Mouse (Mus musculus) CH12.LX (cell line): ENCODE measurements around the gene Usp7. TPM values are rescaled to one million over a fixed set of nuclear protein-coding genes. Genes with fewer than 3 reads are reported as not detected.

Source experiments
- DNase-seq: peaks from one replicate; pipeline ENCODE4 v3.0.0-alpha.2; 2013; ENCODE audit errors: extremely low read depth
- H3K27ac ChIP-seq: 2 replicates; pipeline ENCODE4 v1.5.1; 2012; ENCODE audit warnings: low read depth, mild to moderate bottlenecking, control low read depth, moderate library complexity; ENCODE audit not compliant: insufficient read depth
- H3K27me3 ChIP-seq: replicated peaks from 2 replicates; pipeline ENCODE3; 2012; ENCODE audit warnings: inconsistent platforms
- H3K36me3 ChIP-seq, 2 experiments: replicated peaks in 1 of 2; 2 replicates each; pipeline versions ENCODE3 to v1.6.1; 2012; ENCODE audit warnings: inconsistent platforms in 1 of 2, low read length in 1 of 2, mild to moderate bottlenecking in 1 of 2, mixed read lengths in 1 of 2, moderate library complexity in 1 of 2; ENCODE audit not compliant: control insufficient read depth in 1 of 2, insufficient read depth in 1 of 2
- H3K4me1 ChIP-seq, 2 experiments: 2 replicates each; pipeline ENCODE4 v1.6.1; 2012; ENCODE audit warnings: inconsistent platforms in 1 of 2, moderate library complexity in 1 of 2; ENCODE audit not compliant: insufficient read depth in 2 of 2, control insufficient read depth in 1 of 2
- H3K4me2 ChIP-seq: 2 replicates; pipeline ENCODE4 v1.6.1; 2012; ENCODE audit warnings: low read depth, mild to moderate bottlenecking, control low read depth; ENCODE audit not compliant: poor library complexity, insufficient read depth, severe bottlenecking
- H3K4me3 ChIP-seq, 3 experiments: fragments of 150-350 bp in 1 of 3; sonication (generic) in 1 of 3; replicated peaks in 1 of 3; 2 replicates each; pipeline versions ENCODE3 to v1.5.1; 2011 to 2012; ENCODE audit warnings: low read depth in 2 of 3, low read length in 2 of 3, mild to moderate bottlenecking in 2 of 3, moderate library complexity in 2 of 3, control low read depth in 1 of 3, improper control_type of control experiment in 1 of 3, inconsistent platforms in 1 of 3, mixed read lengths in 1 of 3; ENCODE audit not compliant: poor library complexity in 1 of 3
- H3K79me2 ChIP-seq: replicated peaks from 2 replicates; pipeline ENCODE4 v1.6.1; 2012; ENCODE audit warnings: mild to moderate bottlenecking, moderate library complexity; ENCODE audit not compliant: control insufficient read depth, poor library complexity, insufficient read depth, severe bottlenecking; ENCODE audit errors: extremely low read depth
- H3K9ac ChIP-seq: 2 replicates; pipeline ENCODE4 v1.6.1; 2012; ENCODE audit warnings: low read depth, mild to moderate bottlenecking, control low read depth, moderate library complexity; ENCODE audit not compliant: insufficient read depth
- H3K9me3 ChIP-seq: replicated peaks from 2 replicates; pipeline ENCODE3; 2012; ENCODE audit warnings: low read length, inconsistent platforms, mixed read lengths
- BHLHE40 ChIP-seq: IDR thresholded peaks from 2 replicates; pipeline ENCODE4 v1.6.1; 2011; ENCODE audit warnings: mild to moderate bottlenecking, low read depth, low read length, improper control_type of control experiment
- CHD1 ChIP-seq: IDR thresholded peaks from 2 replicates; pipeline ENCODE4 v1.6.1; 2012; ENCODE audit warnings: low read depth, low read length, improper control_type of control experiment, inconsistent platforms
- CHD2 ChIP-seq: IDR thresholded peaks from 2 replicates; pipeline ENCODE4 v1.6.1; 2011; ENCODE audit warnings: low read length, improper control_type of control experiment
- CTCF ChIP-seq, 2 experiments: IDR thresholded peaks in 1 of 2; conservative IDR thresholded peaks in 1 of 2; 2 replicates each; pipeline ENCODE4 v1.5.1; 2011 to 2012; ENCODE audit warnings: low read depth in 2 of 2, low read length in 2 of 2, improper control_type of control experiment in 1 of 2, inconsistent platforms in 1 of 2, mild to moderate bottlenecking in 1 of 2, moderate library complexity in 1 of 2
- E2F4 ChIP-seq: IDR thresholded peaks from 2 replicates; pipeline ENCODE4 v1.6.1; 2011; ENCODE audit warnings: low read depth, low read length, improper control_type of control experiment; ENCODE audit not compliant: insufficient replicate concordance
- ELF1 ChIP-seq: IDR thresholded peaks from 2 replicates; pipeline ENCODE4 v1.6.1; 2014; ENCODE audit warnings: low read depth, mild to moderate bottlenecking, inconsistent platforms, low read length, improper control_type of control experiment
- EP300 ChIP-seq: IDR thresholded peaks from 2 replicates; pipeline ENCODE4 v1.6.1; 2011; ENCODE audit warnings: low read length, improper control_type of control experiment
- ETS1 ChIP-seq: conservative IDR thresholded peaks from 2 replicates; pipeline ENCODE4 v1.6.1; 2012; ENCODE audit warnings: low read depth, mild to moderate bottlenecking, inconsistent platforms, low read length, improper control_type of control experiment, moderate library complexity
- HCFC1 ChIP-seq: IDR thresholded peaks from 2 replicates; pipeline ENCODE4 v1.6.1; 2012; ENCODE audit warnings: low read depth, mild to moderate bottlenecking, inconsistent platforms, low read length, improper control_type of control experiment
- IRF4 ChIP-seq: IDR thresholded peaks from 2 replicates; pipeline ENCODE4 v1.6.1; 2014; ENCODE audit warnings: low read depth, mild to moderate bottlenecking, inconsistent platforms, low read length, improper control_type of control experiment
- JUN ChIP-seq: IDR thresholded peaks from 2 replicates; pipeline ENCODE4 v1.6.1; 2011; ENCODE audit warnings: low read depth, mild to moderate bottlenecking, low read length, improper control_type of control experiment, moderate library complexity; ENCODE audit not compliant: insufficient read depth
- JUND ChIP-seq: conservative IDR thresholded peaks from 2 replicates; pipeline ENCODE4 v1.6.1; 2011; ENCODE audit warnings: low read depth, low read length, improper control_type of control experiment
- KAT2A ChIP-seq: IDR thresholded peaks from 2 replicates; pipeline ENCODE4 v1.6.1; 2012; ENCODE audit warnings: low read length, improper control_type of control experiment, inconsistent platforms; ENCODE audit not compliant: insufficient replicate concordance
- MAX ChIP-seq: IDR thresholded peaks from 2 replicates; pipeline ENCODE4 v1.6.1; 2011; ENCODE audit warnings: low read length, improper control_type of control experiment
- MAZ ChIP-seq: IDR thresholded peaks from 2 replicates; pipeline ENCODE4 v1.6.1; 2012; ENCODE audit warnings: low read depth, mild to moderate bottlenecking, inconsistent platforms, low read length, improper control_type of control experiment, moderate library complexity
- MEF2A ChIP-seq: IDR thresholded peaks from 2 replicates; pipeline ENCODE4 v1.6.1; 2014; ENCODE audit warnings: low read depth, mild to moderate bottlenecking, inconsistent platforms, low read length, improper control_type of control experiment, borderline replicate concordance
- MXI1 ChIP-seq: IDR thresholded peaks from 2 replicates; pipeline ENCODE4 v1.6.1; 2011; ENCODE audit warnings: mild to moderate bottlenecking, low read depth, low read length, improper control_type of control experiment
- MYC ChIP-seq: IDR thresholded peaks from 2 replicates; pipeline ENCODE4 v1.6.1; 2011; ENCODE audit warnings: low read depth, mild to moderate bottlenecking, improper control_type of control experiment, low read length
- NELFE ChIP-seq: IDR thresholded peaks from 2 replicates; pipeline ENCODE4 v1.6.1; 2011; ENCODE audit warnings: low read depth, low read length, improper control_type of control experiment
- NRF1 ChIP-seq: IDR thresholded peaks from 2 replicates; pipeline ENCODE4 v1.6.1; 2014; ENCODE audit warnings: low read depth, mild to moderate bottlenecking, inconsistent platforms, low read length, improper control_type of control experiment, moderate library complexity
- PAX5 ChIP-seq: IDR thresholded peaks from 2 replicates; pipeline ENCODE4 v1.6.1; 2012; ENCODE audit warnings: low read length, inconsistent platforms, mixed read lengths
- POLR2A ChIP-seq: IDR thresholded peaks from 2 replicates; pipeline ENCODE4 v1.6.1; 2011; ENCODE audit warnings: low read depth, mild to moderate bottlenecking, improper control_type of control experiment, low read length
- POLR2AphosphoS2 ChIP-seq: IDR thresholded peaks from 2 replicates; pipeline ENCODE4 v1.6.1; 2011; ENCODE audit warnings: low read depth, low read length, improper control_type of control experiment
- RAD21 ChIP-seq: IDR thresholded peaks from 2 replicates; pipeline ENCODE4 v1.6.1; 2011; ENCODE audit warnings: low read depth, mild to moderate bottlenecking, low read length, improper control_type of control experiment, moderate library complexity
- RCOR1 ChIP-seq: conservative IDR thresholded peaks from 2 replicates; pipeline ENCODE4 v1.6.1; 2012; ENCODE audit warnings: low read depth, mild to moderate bottlenecking, inconsistent platforms, low read length, improper control_type of control experiment
- SIN3A ChIP-seq: IDR thresholded peaks from 2 replicates; pipeline ENCODE4 v1.6.1; 2012; ENCODE audit warnings: low read length, improper control_type of control experiment, inconsistent platforms
- SMC3 ChIP-seq: IDR thresholded peaks from 2 replicates; pipeline ENCODE4 v1.6.1; 2011; ENCODE audit warnings: low read depth, low read length, improper control_type of control experiment
- TBP ChIP-seq: conservative IDR thresholded peaks from 2 replicates; pipeline ENCODE4 v1.6.1; 2011; ENCODE audit warnings: low read depth, low read length, improper control_type of control experiment
- TCF12 ChIP-seq: IDR thresholded peaks from 2 replicates; pipeline ENCODE4 v1.6.1; 2014; ENCODE audit warnings: low read depth, mild to moderate bottlenecking, inconsistent platforms, low read length, improper control_type of control experiment
- UBTF ChIP-seq: IDR thresholded peaks from 2 replicates; pipeline ENCODE4 v1.6.1; 2012; ENCODE audit warnings: low read depth, mild to moderate bottlenecking, inconsistent platforms, low read length, improper control_type of control experiment, moderate library complexity
- USF1 ChIP-seq: IDR thresholded peaks from 2 replicates; pipeline ENCODE4 v1.6.1; 2014; ENCODE audit warnings: low read depth, mild to moderate bottlenecking, inconsistent platforms, low read length, improper control_type of control experiment
- ZC3H11A ChIP-seq: IDR thresholded peaks from 2 replicates; pipeline ENCODE4 v1.6.1; 2012; ENCODE audit warnings: low read depth, mild to moderate bottlenecking, inconsistent platforms, low read length, improper control_type of control experiment
- ZNF384 ChIP-seq: IDR thresholded peaks from 2 replicates; pipeline ENCODE4 v1.6.1; 2012; ENCODE audit warnings: low read depth, low read length, improper control_type of control experiment, inconsistent platforms
- dilution Hi-C: fragments of 300-500 bp; cut with MboI; formaldehyde crosslinking; loops from 2 replicates; pipeline ENCODE4 v1.14.3; 2020; ENCODE audit warnings: low sequenced_read_pairs; ENCODE audit not compliant: extremely low pct_unique_long_range_greater_than_20kb, extremely low pct_ligation_motif_present
- in situ Hi-C: fragments of 300-500 bp; cut with MboI; formaldehyde crosslinking; loops from 3 replicates; pipeline ENCODE4 v1.14.3; 2019; ENCODE audit warnings: low sequenced_read_pairs, low pct_ligation_motif_present, low pct_unique_long_range_greater_than_20kb, mixed read lengths
- polyA plus RNA-seq: library from polyadenylated mRNA; unstranded; fragments of >175 nt; gene quantifications from 2 replicates; pipeline ENCODE4 v1.2.1, GENCODE M21; 2012; ENCODE audit warnings: low read depth; ENCODE audit not compliant: insufficient read length
- total RNA-seq, 2 experiments: library from RNA; depleted of rRNA; stranded (reverse); fragments of 300-350 nt in 1 of 2; fragments of >200 nt in 1 of 2; gene quantifications; 2 replicates each; pipeline ENCODE4 v1.2.3; 2012 to 2014

Gene Usp7
- total and polyA plus RNA-seq, 3 experiments: 113 to 169 (median 143) TPM

DNA sequence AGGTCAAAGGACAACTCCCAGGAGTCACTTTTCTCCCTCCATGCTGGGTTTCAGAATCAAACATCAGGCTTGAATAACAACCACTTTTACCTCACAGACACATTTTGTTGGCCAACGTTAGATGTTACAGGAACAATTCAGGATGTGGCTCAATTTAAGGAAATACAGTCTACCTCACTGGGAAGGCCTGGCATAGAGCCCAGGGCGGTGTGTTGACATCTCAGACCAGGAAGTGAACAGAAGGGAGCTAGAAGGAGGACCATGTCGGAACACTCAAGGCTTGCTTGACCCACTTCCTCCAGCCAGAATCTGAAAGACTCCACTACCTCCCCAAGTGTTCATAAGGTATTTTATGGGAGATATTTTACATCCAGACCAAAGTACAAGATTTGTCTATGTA lies 7.4 kb downstream of the Usp7 start:
- Histone ChIP-seq H3K79me2 (no peaks in the 10 kb centered on the region; the same call in 1 of the 2 replicates), H3K4me1 (no peaks in the 10 kb centered on the region), H3K27me3 (no peaks in the 10 kb centered on the region), H3K36me3 (no peaks in the 10 kb centered on the region), H3K9me3 (no peaks in the 10 kb centered on the region), H3K4me3 (no peak overlapping the region), H3K9ac (no peak overlapping the region), H3K27ac (no peak overlapping the region), H3K4me2 (no peak overlapping the region)
- dilution Hi-C loops (no loop called here), in situ Hi-C loops (no loop called here)
- DNase-seq: no peak
- TF ChIP-seq POLR2AphosphoS2 (no peak), BHLHE40 (no peak), PAX5 (no peak)

DNA sequence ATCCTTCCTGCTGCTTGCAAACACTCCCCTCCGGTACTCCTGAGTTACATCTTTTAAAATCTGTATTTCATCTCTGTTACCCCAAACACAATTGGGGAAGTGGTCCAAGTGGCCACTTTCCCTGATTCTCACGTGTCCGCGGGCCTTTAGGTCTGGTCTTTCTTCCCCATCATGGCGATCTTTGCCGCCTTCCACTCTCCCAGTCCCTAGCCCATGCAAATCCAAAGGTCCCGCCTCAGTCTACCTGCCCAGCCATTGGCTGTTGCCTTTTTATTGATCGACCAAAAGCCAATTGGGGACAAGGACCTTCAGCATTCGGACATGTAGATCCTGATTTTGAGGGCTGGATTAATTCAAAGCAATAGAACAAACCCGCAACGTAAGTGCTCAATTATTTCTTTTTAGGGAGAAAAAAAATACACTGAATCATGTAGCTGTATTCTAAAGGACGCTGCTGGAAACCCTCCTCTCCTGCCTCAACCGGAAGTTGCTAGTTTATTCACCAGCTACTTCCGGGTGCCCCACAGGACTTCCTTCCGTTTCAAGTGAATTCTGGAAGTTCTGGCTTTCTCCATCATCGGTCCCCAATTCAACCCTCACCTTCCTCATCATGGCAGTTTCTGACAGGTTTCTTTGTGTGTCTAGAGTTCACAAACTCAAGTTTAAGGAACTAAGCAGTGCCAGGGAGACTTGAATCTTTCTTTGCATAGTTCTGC lies 8.8 kb downstream of the Usp7 start:
- H3K36me3 ChIP-seq: no peaks in the 10 kb centered on the region
- dilution Hi-C loops (no loop called here), in situ Hi-C loops (no loop called here)
- H3K79me2 ChIP-seq: no peaks in the 10 kb centered on the region; the same call in 1 of the 2 replicates
- no peak overlapping the region for H3K9ac ChIP-seq
- no peak for DNase-seq
- peak overlapping the region in 1 of 3 experiments; percentile 41 for H3K4me3 ChIP-seq
- no peaks in the 10 kb centered on the region for H3K27me3 ChIP-seq
- H3K27ac ChIP-seq: no peak overlapping the region
- no peak overlapping the region for H3K4me2 ChIP-seq
- H3K4me1 ChIP-seq: no peaks in the 10 kb centered on the region
- no peaks in the 10 kb centered on the region for H3K9me3 ChIP-seq
- TF ChIP-seq NRF1 (no peak), MAZ (no peak), SMC3 (no peak), CTCF (conservative IDR thresholded peaks at IDR 0.05 in 1 of 2, IDR thresholded peaks at IDR 0.05 in 1 of 2; ENCODE audit: low read depth in 2 of 2, low read length in 2 of 2) (no peak), POLR2AphosphoS2 (no peak), JUND (no peak), TCF12 (no peak), NELFE (no peak), E2F4 (0 out of 2 replicates have a peak, but pooled peaks have one; percentile 43), UBTF (no peak), CHD1 (no peak), USF1 (no peak), JUN (no peak), MEF2A (no peak), HCFC1 (peak; percentile 58), KAT2A (no peak), TBP (no peak), MYC (0 out of 2 replicates have a peak, but pooled peaks have one; percentile 48), ETS1 (no peak), CHD2 (0 out of 2 replicates have a peak, but pooled peaks have one; percentile 18), ZNF384 (no peak), RCOR1 (no peak), EP300 (no peak), MXI1 (no peak), ELF1 (peak; percentile 75), POLR2A (peak; percentile 65), IRF4 (no peak), PAX5 (no peak), ZC3H11A (no peak), MAX (0 out of 2 replicates have a peak, but pooled peaks have one; percentile 25), RAD21 (no peak), SIN3A (no peak)
